Mouse (Mus musculus) CH12.LX (cell line): Measurements from ENCODE around the gene Phb.
A peak's percentile ranks its signal among the peaks of the same experiment; 100 is the strongest.

Experiments used
- CHD1 ChIP-seq: IDR thresholded peaks from 2 replicates; pipeline ENCODE4 v1.6.1; 2012; ENCODE audit warnings: low read depth, low read length, improper control_type of control experiment, inconsistent platforms
- CTCF ChIP-seq, 2 experiments: IDR thresholded peaks in 1 of 2; conservative IDR thresholded peaks in 1 of 2; 2 replicates each; pipeline ENCODE4 v1.5.1; 2011 to 2012; ENCODE audit warnings: low read depth in 2 of 2, low read length in 2 of 2, improper control_type of control experiment in 1 of 2, inconsistent platforms in 1 of 2, mild to moderate bottlenecking in 1 of 2, moderate library complexity in 1 of 2
- E2F4 ChIP-seq: IDR thresholded peaks from 2 replicates; pipeline ENCODE4 v1.6.1; 2011; ENCODE audit warnings: low read depth, low read length, improper control_type of control experiment; ENCODE audit not compliant: insufficient replicate concordance
- JUN ChIP-seq: IDR thresholded peaks from 2 replicates; pipeline ENCODE4 v1.6.1; 2011; ENCODE audit warnings: low read depth, mild to moderate bottlenecking, low read length, improper control_type of control experiment, moderate library complexity; ENCODE audit not compliant: insufficient read depth
- MAFK ChIP-seq: IDR thresholded peaks from 2 replicates; pipeline ENCODE4 v1.6.1; 2011; ENCODE audit warnings: low read length, improper control_type of control experiment; ENCODE audit not compliant: insufficient replicate concordance
- MEF2A ChIP-seq: IDR thresholded peaks from 2 replicates; pipeline ENCODE4 v1.6.1; 2014; ENCODE audit warnings: low read depth, mild to moderate bottlenecking, inconsistent platforms, low read length, improper control_type of control experiment, borderline replicate concordance
- MXI1 ChIP-seq: IDR thresholded peaks from 2 replicates; pipeline ENCODE4 v1.6.1; 2011; ENCODE audit warnings: mild to moderate bottlenecking, low read depth, low read length, improper control_type of control experiment
- POLR2A ChIP-seq: IDR thresholded peaks from 2 replicates; pipeline ENCODE4 v1.6.1; 2011; ENCODE audit warnings: low read depth, mild to moderate bottlenecking, improper control_type of control experiment, low read length
- USF1 ChIP-seq: IDR thresholded peaks from 2 replicates; pipeline ENCODE4 v1.6.1; 2014; ENCODE audit warnings: low read depth, mild to moderate bottlenecking, inconsistent platforms, low read length, improper control_type of control experiment
- ZC3H11A ChIP-seq: IDR thresholded peaks from 2 replicates; pipeline ENCODE4 v1.6.1; 2012; ENCODE audit warnings: low read depth, mild to moderate bottlenecking, inconsistent platforms, low read length, improper control_type of control experiment
- ZMIZ1 ChIP-seq: IDR thresholded peaks from 2 replicates; pipeline ENCODE4 v1.6.1; 2012; ENCODE audit warnings: low read depth, mild to moderate bottlenecking, inconsistent platforms, low read length, improper control_type of control experiment

- peak; percentile 98 to 100 for TF ChIP-seq CTCF (conservative IDR thresholded peaks at IDR 0.05 in 1 of 2, IDR thresholded peaks at IDR 0.05 in 1 of 2; ENCODE audit: low read depth in 2 of 2, low read length in 2 of 2)
- TF ChIP-seq ZMIZ1 = no peak
- no peak for TF ChIP-seq E2F4
- no peak for TF ChIP-seq POLR2A
- TF ChIP-seq USF1 = no peak
- TF ChIP-seq ZC3H11A = peak; percentile 13; the same call in 1 of the 2 replicates
- TF ChIP-seq MAFK = no peak
- no peak for TF ChIP-seq MXI1
- no peak for TF ChIP-seq MEF2A
- TF ChIP-seq CHD1 = no peak
- no peak for TF ChIP-seq JUN
Measured at GRCm38 (mm10) chr11:95648827-95649226, 17.9 kb upstream of the Phb start.
